Mouse (Mus musculus): Measurements from ENCODE around the gene Ttll7.

DNA sequence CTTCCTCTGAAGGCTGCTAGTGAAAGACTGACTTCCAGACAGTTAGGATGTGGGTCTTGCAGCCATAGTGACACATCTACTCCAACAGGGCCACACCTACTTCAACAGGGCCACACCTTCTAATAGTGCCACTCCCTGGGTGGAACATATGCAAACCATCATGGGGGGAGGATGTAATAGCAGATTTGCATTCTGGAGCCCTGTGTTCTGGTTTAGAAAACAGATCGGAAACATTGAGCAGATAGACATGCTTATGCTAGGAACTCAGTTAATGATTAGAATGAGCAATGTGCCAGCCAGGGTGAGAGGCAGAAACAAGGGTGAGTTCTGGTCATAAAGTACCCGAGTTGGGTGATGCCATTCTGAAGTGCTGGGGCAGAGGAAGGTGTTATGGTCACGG is 19.8 kb downstream of the Ttll7 start:
- no peak for TF ChIP-seq CTCF (IDR thresholded peaks at IDR 0.05; ENCODE audit: low read depth, low read length)
- no peak for TF ChIP-seq POLR2A (IDR thresholded peaks at IDR 0.05; ENCODE audit: borderline replicate concordance, low read depth, low read length)
